Mouse (Mus musculus) stomach, embryonic 15.5 days (tissue): ENCODE data around the gene Dennd4c. TPM values are rescaled to one million over a fixed set of nuclear protein-coding genes. Genes with fewer than 3 reads are reported as not detected.
A peak's percentile ranks its signal among the peaks of the same experiment; 100 is the strongest.

ENCODE experiments used
- ATAC-seq: fragments of 200-750 bp; cut with Nextera tagmentation; 2 replicates; pipeline ENCODE4 v1.8.0; 2017; ENCODE audit warnings: low read depth, moderate number of reproducible peaks, moderate TSS enrichment; ENCODE audit not compliant: insufficient read depth, low FRiP score
- H3K27ac ChIP-seq: fragments of 300-500 bp; sonication (generic); 2 replicates; pipeline ENCODE4 v1.5.1; 2015; ENCODE audit warnings: mild to moderate bottlenecking, inconsistent platforms
- H3K27me3 ChIP-seq: fragments of 300-500 bp; sonication (generic); replicated peaks from 2 replicates; pipeline ENCODE4 v1.6.1; 2015; ENCODE audit warnings: inconsistent platforms
- H3K36me3 ChIP-seq: fragments of 300-500 bp; sonication (generic); 2 replicates; pipeline ENCODE4 v1.6.1; 2015; ENCODE audit warnings: inconsistent platforms
- H3K4me1 ChIP-seq: fragments of 300-500 bp; sonication (generic); 2 replicates; pipeline ENCODE4 v1.6.1; 2015; ENCODE audit warnings: inconsistent platforms
- H3K4me2 ChIP-seq: fragments of 300-500 bp; sonication (generic); 2 replicates; pipeline ENCODE4 v1.6.1; 2015; ENCODE audit warnings: mild to moderate bottlenecking, inconsistent platforms
- H3K4me3 ChIP-seq: fragments of 300-500 bp; sonication (generic); replicated peaks from 2 replicates; pipeline ENCODE4 v1.5.1; 2015; ENCODE audit warnings: inconsistent platforms
- H3K9ac ChIP-seq: fragments of 300-500 bp; sonication (generic); 2 replicates; pipeline ENCODE4 v1.6.1; 2015; ENCODE audit warnings: inconsistent platforms
- H3K9me3 ChIP-seq: fragments of 300-500 bp; sonication (generic); 2 replicates; pipeline ENCODE4 v1.6.1; 2016; ENCODE audit warnings: inconsistent platforms
- WGBS: fragments of 180-500 bp; shearing (Covaris S2); methylation state at CpG from one replicate; pipeline ENCODE4 v1.1.7; 2015; 5-methylcytosine and 5-hydroxymethylcytosine counted together
- polyA plus RNA-seq: library from polyadenylated mRNA; unstranded; fragments of >200 nt; fragmentation: Nextera tagmentation; extraction: Ambion mirVana; gene quantifications from 2 replicates; pipeline ENCODE4 v1.2.1, GENCODE M21; 2015

The Dennd4c gene
- polyA plus RNA-seq, 1 experiment from 2014 or later = 7.6 TPM

DNA sequence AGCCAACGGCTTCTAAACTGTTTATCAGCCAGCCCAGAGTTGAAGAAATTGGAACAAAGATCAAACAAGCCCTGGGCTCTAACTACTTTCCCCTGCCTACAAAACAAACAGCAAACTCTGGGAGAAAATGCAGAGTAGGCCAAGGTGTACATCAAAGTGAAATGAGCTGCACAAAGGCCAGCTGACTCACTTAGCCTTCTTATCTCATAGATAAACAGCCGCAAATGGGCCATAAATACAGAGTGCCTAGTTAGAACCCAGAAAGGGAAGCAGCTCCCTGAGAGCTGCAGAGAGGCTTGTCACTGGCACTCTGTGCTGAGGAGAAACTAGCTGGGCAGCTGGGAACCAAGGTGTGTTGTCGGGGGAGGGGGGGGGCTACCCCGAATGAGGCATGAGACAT lies 23.2 kb upstream of the Dennd4c start:
- Histone ChIP-seq H3K9me3 (no peaks in the 10 kb centered on the region), H3K27ac (peak overlapping the region; percentile 51), H3K27me3 (no peaks in the 10 kb centered on the region), H3K9ac (no peak overlapping the region), H3K4me1 (no peaks in the 10 kb centered on the region), H3K4me3 (no peak overlapping the region), H3K36me3 (no peaks in the 10 kb centered on the region), H3K4me2 (0 out of 2 replicates have a peak overlapping the region, but pooled peaks have one; percentile 4)
- WGBS = 19% methylated on average over 4 of the region's 4 CpGs
- peak; percentile 90 for ATAC-seq

DNA sequence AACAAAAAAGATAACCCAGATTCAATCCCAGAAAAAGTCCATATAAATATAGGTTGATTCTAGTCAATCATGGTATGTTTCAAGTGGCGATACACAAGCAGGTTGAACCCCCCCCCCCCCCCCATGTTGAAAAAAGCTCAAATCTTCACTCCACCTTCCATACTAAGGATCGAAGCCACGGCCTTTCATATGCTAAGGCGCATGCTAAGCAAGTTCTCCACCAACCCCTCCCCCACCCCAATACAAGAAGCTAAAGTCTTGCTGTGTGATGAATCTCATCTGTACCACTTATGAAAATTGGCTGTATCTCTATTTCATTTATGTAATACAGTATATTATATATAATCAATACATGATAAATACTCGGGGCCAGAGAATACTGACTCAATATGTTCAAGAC lies 22.2 kb upstream of the Dennd4c start:
- Histone ChIP-seq H3K36me3 (no peaks in the 10 kb centered on the region), H3K9me3 (no peaks in the 10 kb centered on the region), H3K27me3 (no peaks in the 10 kb centered on the region), H3K27ac (no peak overlapping the region), H3K4me1 (no peaks in the 10 kb centered on the region), H3K9ac (no peak overlapping the region), H3K4me3 (no peak overlapping the region), H3K4me2 (no peak overlapping the region)
- WGBS = 85% methylated on average over 5 of the region's 5 CpGs
- ATAC-seq = no peak

- WGBS = 46% methylated on average over 6 of the region's 6 CpGs
- no peaks in the 10 kb centered on the region for H3K27me3 ChIP-seq
- no peak overlapping the region for H3K27ac ChIP-seq
These were observed 18.5 kb upstream of the Dennd4c start for GRCm38 (mm10) chr4:86729829-86730228.

DNA sequence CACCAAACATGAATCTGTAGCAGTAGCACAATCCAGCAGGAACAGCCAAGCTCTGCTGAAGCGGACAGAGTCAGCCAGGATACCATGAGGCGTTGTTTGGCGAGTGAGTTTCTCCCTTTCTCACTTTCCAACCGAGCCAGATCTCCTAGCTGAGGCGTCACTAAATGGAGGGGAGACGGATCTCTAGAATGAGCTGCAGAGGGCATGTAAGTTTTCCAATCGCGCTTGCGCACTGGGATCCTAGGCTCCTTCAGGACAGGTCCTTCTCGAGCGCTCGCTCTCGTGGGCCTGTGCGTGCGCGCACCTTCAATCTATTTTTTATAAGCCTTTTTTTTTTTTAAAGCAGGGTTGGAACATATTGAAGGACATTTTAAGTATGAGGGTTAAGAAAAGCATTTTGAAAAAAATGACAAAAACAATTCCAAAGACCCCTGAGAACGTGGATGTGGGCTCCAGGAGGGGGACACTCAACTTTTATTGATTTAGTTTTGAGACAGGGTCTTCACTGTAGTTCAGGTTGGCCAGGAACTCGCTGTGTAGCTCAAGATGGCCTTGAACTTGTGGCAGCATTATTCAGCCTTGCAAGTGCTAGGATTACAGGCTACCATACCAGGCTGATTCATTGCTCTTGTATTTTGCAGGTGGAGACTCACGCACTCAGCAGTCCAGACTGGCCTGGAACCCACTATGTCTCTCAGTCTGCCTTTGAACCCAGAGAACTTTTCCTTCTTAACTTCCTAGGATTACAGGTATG lies 14.1 kb upstream of the Dennd4c start:
- H3K27ac ChIP-seq = no peak overlapping the region
- no peaks in the 10 kb centered on the region for H3K4me1 ChIP-seq
- ATAC-seq = no peak
- H3K9me3 ChIP-seq = no peaks in the 10 kb centered on the region
- no peak overlapping the region for H3K9ac ChIP-seq
- no peaks in the 10 kb centered on the region for H3K27me3 ChIP-seq
- 87% methylated on average over 19 of the region's 19 CpGs for WGBS
- H3K4me2 ChIP-seq = no peak overlapping the region
- no peak overlapping the region for H3K4me3 ChIP-seq
- H3K36me3 ChIP-seq = no peaks in the 10 kb centered on the region

More at GRCm38 (mm10) chr4:86729829-86730228, 18.5 kb upstream of the Dennd4c start:
- Histone ChIP-seq H3K36me3 (no peaks in the 10 kb centered on the region), H3K9me3 (no peaks in the 10 kb centered on the region), H3K4me1 (no peaks in the 10 kb centered on the region), H3K9ac (no peak overlapping the region), H3K4me2 (no peak overlapping the region), H3K4me3 (no peak overlapping the region)
- ATAC-seq = no peak

- 71% methylated on average over 5 of the region's 5 CpGs for WGBS
- no peaks in the 10 kb centered on the region for H3K27me3 ChIP-seq
- H3K4me2 ChIP-seq = no peak overlapping the region
- no peak overlapping the region for H3K9ac ChIP-seq
- no peaks in the 10 kb centered on the region for H3K36me3 ChIP-seq
- H3K9me3 ChIP-seq = no peaks in the 10 kb centered on the region
- ATAC-seq = peak; percentile 72; the same call in 1 of the 2 replicates
- H3K4me1 ChIP-seq = no peaks in the 10 kb centered on the region
- no peak overlapping the region for H3K27ac ChIP-seq
- H3K4me3 ChIP-seq = no peak overlapping the region
These were observed 8.9 kb upstream of the Dennd4c start for GRCm38 (mm10) chr4:86739308-86739993.

DNA sequence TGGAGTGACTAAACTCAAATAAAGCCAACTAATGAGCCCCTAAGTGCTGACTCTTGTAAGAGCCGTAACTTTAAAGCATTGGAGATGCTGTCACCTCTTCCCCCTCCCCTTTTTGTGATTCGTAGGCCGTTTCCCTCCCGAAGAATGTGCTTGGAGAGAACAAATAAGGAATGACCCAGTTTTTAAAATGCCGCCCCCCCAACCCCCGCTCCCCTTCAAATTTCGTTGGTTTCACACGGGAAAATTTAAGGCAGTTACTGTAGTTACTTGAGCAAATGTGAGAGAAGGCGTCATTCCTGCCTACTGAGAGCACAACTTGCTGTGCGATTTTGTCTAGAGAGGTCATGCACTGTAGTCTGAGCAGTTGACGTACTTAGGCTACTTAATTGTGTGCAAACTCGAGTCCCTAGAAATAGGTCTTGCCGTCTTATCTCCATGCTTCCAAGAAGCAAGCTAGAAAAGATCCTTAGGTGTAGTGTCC lies 1.0 kb downstream of the Dennd4c start:
- Histone ChIP-seq H3K4me2 (peak overlapping the region; percentile 78), H3K9me3 (no peaks in the 10 kb centered on the region), H3K4me1 (peaks cover 5% of the 10 kb centered on the region; the same call in 1 of the 2 replicates), H3K27ac (peak overlapping the region; percentile 90; the same call in 1 of the 2 replicates), H3K27me3 (no peaks in the 10 kb centered on the region), H3K9ac (peak overlapping the region; percentile 99), H3K36me3 (0 out of 2 replicates have a peak, but pooled peaks cover 3% of the 10 kb centered on the region), H3K4me3 (peak overlapping the region; percentile 98)
- ATAC-seq = no peak
- 2% methylated on average over 13 of the region's 13 CpGs for WGBS

DNA sequence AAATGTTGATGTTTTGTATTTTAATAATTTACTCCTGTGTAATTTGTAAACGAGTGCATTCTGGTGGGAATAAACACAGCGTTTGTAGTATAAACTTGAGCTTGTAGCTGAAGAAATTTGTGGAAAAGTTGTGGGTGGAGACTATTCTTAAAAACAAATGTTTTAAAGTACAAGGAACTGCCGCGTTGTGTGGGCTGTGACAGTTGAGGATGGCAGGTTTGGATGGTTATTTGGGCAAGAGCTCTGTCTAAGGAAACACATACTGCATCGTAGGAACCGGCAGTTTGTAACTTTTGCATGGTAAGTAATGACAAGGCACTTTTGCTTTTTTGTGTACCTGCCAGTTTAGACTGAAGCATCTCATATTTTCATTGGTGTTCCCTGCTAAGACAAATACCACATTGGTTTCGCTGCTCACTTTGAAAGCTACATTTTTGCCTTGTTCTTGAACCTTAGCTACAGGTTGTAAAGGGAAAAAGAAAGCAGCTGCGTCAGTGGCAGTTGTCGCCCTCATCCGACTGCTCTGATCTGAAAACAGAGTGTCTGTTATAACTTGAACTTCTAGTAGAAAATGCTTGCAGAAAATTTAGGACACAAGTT lies 2.1 kb downstream of the Dennd4c start:
- no peaks in the 10 kb centered on the region for H3K9me3 ChIP-seq
- H3K9ac ChIP-seq = no peak overlapping the region
- ATAC-seq = no peak
- 0 out of 2 replicates have a peak, but pooled peaks cover 3% of the 10 kb centered on the region for H3K36me3 ChIP-seq
- H3K27ac ChIP-seq = no peak overlapping the region
- H3K4me3 ChIP-seq = no peak overlapping the region
- WGBS = 49% methylated on average over 10 of the region's 10 CpGs
- H3K4me2 ChIP-seq = peak overlapping the region; percentile 78
- no peaks in the 10 kb centered on the region for H3K27me3 ChIP-seq
- peaks cover 5% of the 10 kb centered on the region; the same call in 1 of the 2 replicates for H3K4me1 ChIP-seq

GRCm38 (mm10) chr4:86764307-86764706 lies 16.0 kb downstream of the Dennd4c start:
- Histone ChIP-seq H3K36me3 (0 out of 2 replicates have a peak, but pooled peaks cover 5% of the 10 kb centered on the region), H3K27me3 (no peaks in the 10 kb centered on the region), H3K9me3 (no peaks in the 10 kb centered on the region), H3K27ac (no peak overlapping the region), H3K4me3 (no peak overlapping the region), H3K4me2 (no peak overlapping the region), H3K4me1 (no peaks in the 10 kb centered on the region), H3K9ac (no peak overlapping the region)
- ATAC-seq = no peak

- ATAC-seq = no peak
- 72% methylated on average over 9 of the region's 9 CpGs for WGBS
- H3K36me3 ChIP-seq = peaks cover 12% of the 10 kb centered on the region; the same call in 1 of the 2 replicates
These were observed 29.2 kb downstream of the Dennd4c start for GRCm38 (mm10) chr4:86777587-86777986.

GRCm38 (mm10) chr4:86810604-86811003 lies 62.2 kb downstream of the Dennd4c start:
- ATAC-seq = no peak
- H3K27ac ChIP-seq = no peak overlapping the region
- H3K4me2 ChIP-seq = no peak overlapping the region
- H3K4me3 ChIP-seq = no peak overlapping the region
- no peaks in the 10 kb centered on the region for H3K4me1 ChIP-seq
- no peaks in the 10 kb centered on the region for H3K27me3 ChIP-seq
- WGBS = 56% methylated on average over 2 of the region's 2 CpGs
- peaks cover 2% of the 10 kb centered on the region; the same call in 1 of the 2 replicates for H3K36me3 ChIP-seq
- no peaks in the 10 kb centered on the region for H3K9me3 ChIP-seq
- H3K9ac ChIP-seq = no peak overlapping the region

More at GRCm38 (mm10) chr4:86777587-86777986, 29.2 kb downstream of the Dennd4c start:
- Histone ChIP-seq H3K4me1 (no peaks in the 10 kb centered on the region), H3K4me2 (no peak overlapping the region), H3K27ac (no peak overlapping the region), H3K9ac (no peak overlapping the region), H3K27me3 (no peaks in the 10 kb centered on the region), H3K9me3 (no peaks in the 10 kb centered on the region), H3K4me3 (no peak overlapping the region)

GRCm38 (mm10) chr4:86814850-86815249 lies 66.5 kb downstream of the Dennd4c start:
- WGBS = 93% methylated on average over 3 of the region's 3 CpGs
- ATAC-seq = no peak
- H3K27me3 ChIP-seq = no peaks in the 10 kb centered on the region
- H3K4me2 ChIP-seq = no peak overlapping the region
- no peak overlapping the region for H3K27ac ChIP-seq
- no peaks in the 10 kb centered on the region for H3K4me1 ChIP-seq
- peaks cover 4% of the 10 kb centered on the region for H3K36me3 ChIP-seq
- H3K9ac ChIP-seq = no peak overlapping the region
- H3K9me3 ChIP-seq = no peaks in the 10 kb centered on the region
- no peak overlapping the region for H3K4me3 ChIP-seq

DNA sequence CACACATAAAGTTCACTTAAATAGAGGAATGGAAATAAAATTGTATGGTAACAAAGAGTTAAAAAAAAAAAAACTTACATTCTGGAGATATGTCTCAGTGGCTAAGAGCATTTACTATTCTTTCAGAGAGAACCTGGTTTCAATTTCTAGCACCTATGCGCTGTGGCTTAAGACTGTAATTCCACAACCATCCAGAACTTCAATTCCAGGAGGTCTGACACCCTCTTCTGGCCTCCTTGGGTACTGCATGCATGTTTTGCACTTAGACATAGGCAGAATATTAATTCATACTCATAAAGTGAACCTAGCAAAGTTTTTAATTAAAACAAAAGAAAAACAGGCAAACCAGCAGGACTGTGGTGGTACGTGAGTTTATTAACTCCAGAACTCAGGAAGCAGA lies 74.8 kb downstream of the Dennd4c start:
- H3K36me3 ChIP-seq = peaks cover 26% of the 10 kb centered on the region
- H3K4me2 ChIP-seq = no peak overlapping the region
- 83% methylated on average over 2 of the region's 2 CpGs for WGBS
- H3K4me1 ChIP-seq = no peaks in the 10 kb centered on the region
- no peaks in the 10 kb centered on the region for H3K27me3 ChIP-seq
- H3K9me3 ChIP-seq = no peaks in the 10 kb centered on the region
- no peak for ATAC-seq
- no peak overlapping the region for H3K27ac ChIP-seq
- no peak overlapping the region for H3K4me3 ChIP-seq
- no peak overlapping the region for H3K9ac ChIP-seq
